Mouse (Mus musculus): ENCODE measurements around the gene Tead3. TPM values are rescaled to one million over a fixed set of nuclear protein-coding genes. Genes with fewer than 3 reads are reported as not detected.
A peak's percentile ranks its signal among the peaks of the same experiment; 100 is the strongest.

The Tead3 gene
- polyA plus RNA-seq, 1 experiment from 2014 or later = 8.7 TPM

DNA sequence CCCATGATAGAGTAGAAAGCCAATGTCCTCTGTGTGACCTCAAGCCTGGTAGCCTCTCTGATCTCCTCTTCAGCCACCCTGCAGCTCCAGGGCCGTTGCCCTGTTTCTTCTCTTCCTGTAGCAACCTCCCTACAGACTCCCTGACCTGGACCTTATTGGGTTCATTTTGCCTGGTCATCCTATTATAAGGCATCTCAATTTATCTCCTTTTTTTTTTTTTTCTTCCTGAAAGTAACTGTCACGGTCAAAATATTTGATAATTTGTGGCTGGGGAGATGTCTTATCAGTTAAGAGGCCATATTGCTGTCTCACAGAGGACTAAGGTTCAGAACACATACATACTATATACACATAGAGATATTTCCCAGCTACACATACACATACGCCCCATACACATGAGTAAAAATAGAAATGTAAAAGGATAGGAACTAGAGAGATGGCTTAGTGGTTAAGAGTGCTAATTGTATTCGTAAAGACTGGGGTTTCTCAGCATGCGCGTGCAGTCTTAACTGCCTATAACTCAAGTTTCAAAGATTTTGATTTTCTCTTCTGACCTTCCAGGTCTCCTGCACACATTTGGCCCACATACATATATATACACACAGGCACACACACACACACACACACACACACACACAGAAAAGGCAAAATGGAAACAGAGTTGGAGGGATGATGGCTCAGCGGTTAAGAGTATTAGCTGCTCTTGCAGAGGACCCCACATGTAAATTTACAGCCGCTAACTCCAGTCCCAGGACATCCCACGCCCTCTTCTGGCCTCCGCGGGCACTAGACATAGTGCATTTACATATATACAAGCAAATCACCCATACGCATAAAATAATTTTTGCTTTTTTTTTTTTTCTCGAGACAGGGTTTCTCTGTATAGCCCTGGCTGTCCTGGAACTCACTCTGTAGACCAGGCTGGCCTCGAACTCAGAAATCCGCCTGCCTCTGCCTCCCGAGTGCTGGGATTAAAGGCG, 38.1 kb downstream of the Tead3 start:
- Histone ChIP-seq H3K9ac (ENCODE audit: low read length) (no peak overlapping the region), H3K4me1 (replicated peaks; ENCODE audit: control insufficient read depth, insufficient read depth) (0 out of 2 replicates have a peak, but pooled peaks cover 3% of the 10 kb centered on the region), H3K9me3 (ENCODE audit: control insufficient read depth, low read length) (no peaks in the 10 kb centered on the region), H3K4me2 (replicated peaks; ENCODE audit: low read depth) (peak overlapping the region; percentile 32; the same call in 1 of the 2 replicates), H3K27me3 (ENCODE audit: control insufficient read depth, insufficient read depth, low read length) (no peaks in the 10 kb centered on the region), H3K36me3 (ENCODE audit: control insufficient read depth, insufficient read depth, low read length) (peaks cover 4% of the 10 kb centered on the region; the same call in 1 of the 2 replicates), H3K27ac (replicated peaks) (0 out of 2 replicates have a peak overlapping the region, but pooled peaks have one; percentile 24), H3K4me3 (ENCODE audit: low read depth, low read length) (peak overlapping the region; percentile 72; the same call in 1 of the 2 replicates)
- DNase-seq (ENCODE audit: low spot score) (peak; percentile 44), ATAC-seq (ENCODE audit: low FRiP score, low TSS enrichment) (0 out of 2 replicates have a peak, but pooled peaks have one; percentile 0)
- WGBS = 27% methylated on average over 15 of the region's 17 CpGs
- TF ChIP-seq CTCF (IDR thresholded peaks at IDR 0.05; ENCODE audit: low read depth) (peak; percentile 59), EP300 (optimal IDR thresholded peaks at IDR 0.05) (peak; percentile 27)

DNA sequence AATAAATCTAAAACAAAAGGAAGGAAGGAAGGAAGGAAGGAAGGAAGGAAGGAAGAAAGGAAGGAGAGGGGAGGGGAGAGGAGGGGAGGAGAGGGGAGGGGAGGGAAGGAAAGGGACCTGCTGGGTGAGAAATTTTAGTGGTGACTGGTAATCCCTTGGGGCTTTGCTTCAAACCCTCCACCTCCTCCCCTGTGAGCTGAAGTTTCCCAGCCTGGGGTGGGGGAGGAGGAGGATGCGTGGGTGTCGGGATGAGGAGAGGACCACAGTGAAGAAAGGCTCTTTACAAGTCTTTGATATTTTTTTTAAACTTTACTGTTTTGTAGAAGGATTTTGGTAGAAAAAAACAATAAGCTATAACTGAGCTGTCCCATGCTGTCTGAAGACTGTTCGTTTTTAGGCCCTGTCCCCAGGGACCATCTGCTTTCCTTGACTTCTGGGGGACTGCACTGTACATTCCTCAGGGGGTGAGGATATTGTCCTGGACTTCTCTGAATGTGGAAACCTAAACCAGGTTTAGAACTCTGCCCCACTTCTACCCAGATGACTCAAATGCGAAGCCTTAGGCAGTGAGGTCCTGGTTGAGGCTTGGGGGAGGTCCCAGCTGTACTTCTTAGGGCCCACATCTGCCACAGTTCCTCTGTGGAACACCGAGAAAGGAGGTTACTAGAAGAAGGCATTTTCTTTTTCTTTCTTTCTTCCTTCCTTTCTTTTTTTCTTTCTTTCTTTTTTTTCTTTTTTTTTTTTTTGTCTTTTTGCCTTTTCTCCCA, 39.1 kb downstream of the Tead3 start:
- WGBS = 84% methylated on average over 5 of the region's 5 CpGs
- no peak overlapping the region for H3K27ac ChIP-seq (replicated peaks)
- TF ChIP-seq EP300 (optimal IDR thresholded peaks at IDR 0.05) = no peak
- TF ChIP-seq CTCF (IDR thresholded peaks at IDR 0.05; ENCODE audit: low read depth) = no peak
- no peak overlapping the region for H3K9ac ChIP-seq (ENCODE audit: low read length)
- no peak overlapping the region for H3K4me3 ChIP-seq (ENCODE audit: low read depth, low read length)
- DNase-seq (ENCODE audit: low spot score) (no peak), ATAC-seq (ENCODE audit: low FRiP score, low TSS enrichment) (no peak)
- H3K9me3 ChIP-seq (ENCODE audit: control insufficient read depth, low read length) = no peaks in the 10 kb centered on the region
- H3K27me3 ChIP-seq (ENCODE audit: control insufficient read depth, insufficient read depth, low read length) = no peaks in the 10 kb centered on the region
- 0 out of 2 replicates have a peak, but pooled peaks cover 3% of the 10 kb centered on the region for H3K4me1 ChIP-seq (replicated peaks; ENCODE audit: control insufficient read depth, insufficient read depth)
- H3K36me3 ChIP-seq (ENCODE audit: control insufficient read depth, insufficient read depth, low read length) = no peaks in the 10 kb centered on the region; the same call in 1 of the 2 replicates
- no peak overlapping the region for H3K4me2 ChIP-seq (replicated peaks; ENCODE audit: low read depth)

DNA sequence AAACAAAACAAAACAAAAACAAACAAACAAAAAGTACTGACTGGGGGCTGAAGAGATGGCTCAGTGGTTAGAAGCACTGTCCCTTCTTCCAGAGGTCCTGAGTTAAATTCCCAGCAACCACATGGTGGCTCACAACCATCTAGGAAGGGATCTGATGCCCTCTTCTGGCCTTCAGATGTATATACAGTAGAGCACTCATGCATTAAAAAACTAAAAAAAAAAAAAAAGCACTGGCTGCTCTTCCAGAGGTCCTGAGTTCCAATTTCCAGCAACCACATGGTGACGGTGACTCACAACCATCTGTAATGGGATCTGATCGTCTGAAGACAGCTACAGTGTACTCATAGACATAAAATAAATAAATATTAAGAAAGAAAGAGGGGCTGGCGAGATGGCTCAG, 39.8 kb downstream of the Tead3 start:
- TF ChIP-seq CTCF (IDR thresholded peaks at IDR 0.05; ENCODE audit: low read depth) = 0 out of 2 replicates have a peak, but pooled peaks have one; percentile 28
- TF ChIP-seq EP300 (optimal IDR thresholded peaks at IDR 0.05) = no peak
- WGBS = 74% methylated on average over 3 of the region's 3 CpGs

DNA sequence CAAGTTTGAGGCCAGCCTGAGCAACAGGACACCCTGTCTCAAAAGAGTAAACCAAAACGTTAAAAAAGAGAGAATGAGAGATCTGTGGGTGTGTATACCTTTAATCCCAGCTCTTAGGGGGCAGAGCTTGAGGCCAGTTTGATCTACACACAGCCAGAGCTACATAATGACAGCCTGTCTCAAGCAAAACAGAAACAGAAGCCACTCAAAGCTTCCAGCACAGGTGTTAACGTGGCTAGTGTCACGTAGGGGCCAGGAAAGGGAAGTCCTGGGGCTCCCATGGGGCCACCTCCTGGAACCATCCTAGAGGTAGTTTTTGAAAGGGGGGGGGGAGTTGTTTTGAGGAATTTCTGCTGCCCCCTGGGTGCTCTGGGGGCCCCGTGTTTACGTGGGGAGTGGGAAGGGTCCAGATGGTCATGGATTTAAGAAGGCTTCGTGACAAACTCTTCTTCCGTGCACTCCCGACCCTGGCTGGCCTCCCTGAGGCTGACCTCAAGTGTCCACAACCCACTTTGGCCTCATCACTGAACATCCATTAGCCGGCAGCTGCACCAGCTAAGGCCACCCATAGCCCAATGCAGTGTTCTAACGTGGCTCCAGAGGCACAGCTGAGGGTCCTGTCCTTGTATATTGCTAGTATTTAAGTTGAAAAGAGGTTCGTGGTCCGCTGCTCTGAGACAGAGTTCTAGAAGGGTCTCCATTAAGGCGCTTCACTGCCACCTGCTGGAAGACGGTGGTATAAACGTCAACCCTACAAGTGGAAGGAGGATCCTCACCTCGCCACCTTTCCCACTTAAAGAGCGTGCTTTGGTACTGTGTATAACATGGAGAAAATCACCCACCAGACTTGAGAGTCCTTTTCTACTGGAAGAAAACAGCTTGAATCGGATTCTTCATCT, 42.1 kb downstream of the Tead3 start:
- Histone ChIP-seq H3K36me3 (ENCODE audit: control insufficient read depth, insufficient read depth, low read length) (no peaks in the 10 kb centered on the region), H3K4me1 (replicated peaks; ENCODE audit: control insufficient read depth, insufficient read depth) (no peaks in the 10 kb centered on the region), H3K27me3 (ENCODE audit: control insufficient read depth, insufficient read depth, low read length) (no peaks in the 10 kb centered on the region), H3K4me2 (replicated peaks; ENCODE audit: low read depth) (peak overlapping the region; percentile 34; the same call in 1 of the 2 replicates), H3K9ac (ENCODE audit: low read length) (peak overlapping the region; percentile 13; the same call in 1 of the 2 replicates), H3K27ac (replicated peaks) (no peak overlapping the region), H3K9me3 (ENCODE audit: control insufficient read depth, low read length) (no peaks in the 10 kb centered on the region), H3K4me3 (ENCODE audit: low read depth, low read length) (no peak overlapping the region)
- DNase-seq (ENCODE audit: low spot score) = peak; percentile 89
- no peak for ATAC-seq (ENCODE audit: low FRiP score, low TSS enrichment)
- TF ChIP-seq EP300 (optimal IDR thresholded peaks at IDR 0.05) = no peak
- peak; percentile 97 for TF ChIP-seq CTCF (IDR thresholded peaks at IDR 0.05; ENCODE audit: low read depth)
- 10% methylated on average over 18 of the region's 18 CpGs for WGBS

More for the DNA sequence above, 39.8 kb downstream of the Tead3 start:
- H3K36me3 ChIP-seq (ENCODE audit: control insufficient read depth, insufficient read depth, low read length) = no peaks in the 10 kb centered on the region
- 0 out of 2 replicates have a peak, but pooled peaks cover 3% of the 10 kb centered on the region for H3K4me1 ChIP-seq (replicated peaks; ENCODE audit: control insufficient read depth, insufficient read depth)
- no peak overlapping the region for H3K9ac ChIP-seq (ENCODE audit: low read length)
- no peak overlapping the region for H3K27ac ChIP-seq (replicated peaks)
- no peak overlapping the region for H3K4me3 ChIP-seq (ENCODE audit: low read depth, low read length)
- no peak overlapping the region for H3K4me2 ChIP-seq (replicated peaks; ENCODE audit: low read depth)
- H3K9me3 ChIP-seq (ENCODE audit: control insufficient read depth, low read length) = no peaks in the 10 kb centered on the region
- ATAC-seq (ENCODE audit: low FRiP score, low TSS enrichment) (no peak), DNase-seq (ENCODE audit: low spot score) (no peak)
- no peaks in the 10 kb centered on the region for H3K27me3 ChIP-seq (ENCODE audit: control insufficient read depth, insufficient read depth, low read length)

DNA sequence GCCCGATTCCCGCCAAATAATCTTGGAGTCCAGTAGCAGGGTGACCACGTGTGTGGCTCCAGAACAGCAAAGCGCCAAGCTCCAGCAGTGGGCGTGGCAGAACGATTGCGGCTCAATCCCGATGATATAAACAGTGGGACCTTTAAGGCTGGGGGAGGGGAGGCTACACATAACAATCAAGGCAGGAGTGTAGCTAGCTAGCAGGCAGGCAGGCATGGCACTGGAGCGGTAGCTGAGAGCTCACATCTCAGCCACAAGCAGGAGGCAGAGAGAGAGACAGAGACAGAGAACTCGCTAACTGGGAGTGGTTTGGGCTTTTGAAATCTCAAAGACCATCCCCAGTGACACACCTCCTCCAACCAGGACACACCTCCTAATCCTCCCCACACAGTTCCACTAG, 45.4 kb downstream of the Tead3 start:
- Histone ChIP-seq H3K27me3 (ENCODE audit: control insufficient read depth, insufficient read depth, low read length) (no peaks in the 10 kb centered on the region), H3K4me2 (replicated peaks; ENCODE audit: low read depth) (no peak overlapping the region), H3K4me3 (ENCODE audit: low read depth, low read length) (no peak overlapping the region), H3K9ac (ENCODE audit: low read length) (no peak overlapping the region), H3K4me1 (replicated peaks; ENCODE audit: control insufficient read depth, insufficient read depth) (no peaks in the 10 kb centered on the region), H3K9me3 (ENCODE audit: control insufficient read depth, low read length) (no peaks in the 10 kb centered on the region), H3K27ac (replicated peaks) (no peak overlapping the region), H3K36me3 (ENCODE audit: control insufficient read depth, insufficient read depth, low read length) (no peaks in the 10 kb centered on the region)
- ATAC-seq (ENCODE audit: low FRiP score, low TSS enrichment) = no peak
- DNase-seq (ENCODE audit: low spot score) = no peak
- TF ChIP-seq CTCF (IDR thresholded peaks at IDR 0.05; ENCODE audit: low read depth) (no peak), EP300 (optimal IDR thresholded peaks at IDR 0.05) (no peak)
- WGBS = 48% methylated on average over 10 of the region's 10 CpGs

Data from stomach, postnatal 0 days (tissue).